Mouse (Mus musculus) thymus, postnatal 36 days (tissue): ENCODE results near the gene Usp35.

Experiments used
- DNase-seq, 2 experiments: peaks; one replicate each; pipeline ENCODE4 v3.0.0; 2022; ENCODE audit warnings: mixed read lengths in 2 of 2

Usp35 gene

DNA sequence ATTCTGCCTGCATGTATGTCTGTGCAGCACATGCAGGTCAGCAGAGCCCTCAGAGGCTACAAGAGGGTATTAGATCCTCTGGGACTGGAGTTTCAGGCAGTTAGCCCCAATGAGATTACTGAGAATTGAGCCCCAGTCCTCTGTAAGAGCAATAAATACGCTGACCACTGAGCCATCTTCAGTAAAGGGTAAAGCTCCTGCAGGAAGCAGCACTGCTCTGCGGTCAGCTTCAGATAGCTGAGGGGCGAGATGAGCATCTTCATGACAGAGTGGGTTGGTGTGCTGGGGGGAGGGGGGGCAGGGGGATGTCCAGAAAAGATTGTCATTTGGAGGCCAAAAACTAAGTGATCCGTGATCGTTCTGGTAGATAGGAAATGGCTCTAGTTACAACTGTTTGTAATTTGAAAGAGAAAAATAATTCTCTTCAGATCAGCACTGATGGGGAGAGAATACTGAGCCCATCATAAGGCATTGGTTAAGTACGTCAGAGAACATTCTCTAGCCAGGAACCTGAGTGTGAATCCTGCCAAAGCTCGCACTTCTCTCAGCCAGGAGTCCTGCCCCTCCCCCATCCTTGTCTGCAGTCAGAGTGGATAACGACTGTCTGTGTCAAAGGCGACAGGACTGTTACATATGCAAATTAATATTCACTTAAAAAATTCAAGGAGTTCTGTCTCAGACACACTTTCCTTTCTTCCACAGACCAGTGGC, 14.4 kb upstream of the Usp35 start:
- DNase-seq, result no peak

DNA sequence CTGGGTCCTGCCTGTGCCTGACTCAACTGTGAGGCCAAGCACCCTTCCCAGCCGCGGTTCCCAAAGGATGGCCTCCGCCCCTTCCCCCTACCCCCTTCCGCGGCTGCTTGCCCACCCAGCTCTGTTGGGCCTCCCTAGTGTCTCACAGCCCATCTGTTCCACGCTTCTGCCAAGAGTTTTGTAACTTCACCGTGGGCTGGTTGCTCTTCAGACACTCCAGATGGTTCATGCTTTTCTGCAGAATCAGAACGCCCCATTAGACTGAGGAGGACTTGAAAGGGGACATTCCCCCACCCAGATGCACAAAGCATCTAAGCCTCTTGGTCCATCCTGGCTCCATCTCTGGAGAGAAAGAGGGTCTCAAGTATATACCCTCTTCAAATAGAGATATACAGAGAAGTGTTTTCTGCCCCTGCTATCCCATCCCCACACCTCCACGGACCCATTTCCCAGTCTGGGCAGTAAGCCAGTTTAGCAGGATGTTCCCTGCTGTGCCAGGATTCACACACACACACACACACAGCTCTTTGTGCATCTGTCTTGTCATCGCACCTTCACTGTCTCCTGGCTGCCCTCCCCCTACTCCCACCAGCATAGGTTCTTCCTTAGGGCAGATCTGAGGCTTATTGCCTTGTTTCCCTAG, 13.5 kb upstream of the Usp35 start:
- DNase-seq, result no peak

DNA sequence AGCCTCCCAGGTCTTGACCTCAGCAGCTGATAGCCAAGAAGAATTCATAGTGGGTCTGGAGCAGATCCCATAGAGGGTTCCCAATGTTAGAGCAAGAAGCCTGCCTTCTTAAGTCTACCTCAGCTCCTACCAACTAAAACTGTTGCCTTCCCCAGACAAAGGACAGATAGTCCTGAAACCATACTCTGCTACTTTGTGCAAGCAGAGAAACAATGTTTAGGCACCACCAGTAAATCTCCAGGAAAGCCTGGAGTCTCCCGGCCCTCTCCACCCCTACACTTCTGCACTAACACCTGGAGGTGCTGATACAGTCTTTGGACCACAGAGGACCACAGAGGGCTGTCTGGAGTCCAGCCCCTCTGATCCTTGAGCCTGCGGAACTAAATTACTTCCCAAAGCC, 12.8 kb upstream of the Usp35 start:
- no peak for DNase-seq

DNA sequence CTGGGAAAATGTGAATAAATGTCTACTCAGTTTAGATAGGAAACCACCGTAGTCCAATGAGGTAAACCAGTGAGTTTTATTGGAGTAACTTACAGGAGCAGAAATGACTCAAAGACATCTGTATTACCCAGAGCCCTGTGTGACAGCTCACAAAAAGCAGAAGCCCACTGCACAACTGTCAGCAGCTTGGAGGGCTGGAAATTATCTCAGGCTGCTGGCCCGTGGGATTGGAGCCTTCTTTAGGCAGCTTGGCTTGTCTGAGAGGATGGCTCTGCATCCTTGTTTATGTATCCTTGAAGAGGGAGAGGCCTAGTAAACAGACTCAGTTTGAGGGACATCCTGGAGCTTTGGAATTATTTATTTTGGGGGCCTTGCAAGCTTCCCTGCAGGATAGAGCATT, 11.1 kb upstream of the Usp35 start:
- DNase-seq, result no peak

DNA sequence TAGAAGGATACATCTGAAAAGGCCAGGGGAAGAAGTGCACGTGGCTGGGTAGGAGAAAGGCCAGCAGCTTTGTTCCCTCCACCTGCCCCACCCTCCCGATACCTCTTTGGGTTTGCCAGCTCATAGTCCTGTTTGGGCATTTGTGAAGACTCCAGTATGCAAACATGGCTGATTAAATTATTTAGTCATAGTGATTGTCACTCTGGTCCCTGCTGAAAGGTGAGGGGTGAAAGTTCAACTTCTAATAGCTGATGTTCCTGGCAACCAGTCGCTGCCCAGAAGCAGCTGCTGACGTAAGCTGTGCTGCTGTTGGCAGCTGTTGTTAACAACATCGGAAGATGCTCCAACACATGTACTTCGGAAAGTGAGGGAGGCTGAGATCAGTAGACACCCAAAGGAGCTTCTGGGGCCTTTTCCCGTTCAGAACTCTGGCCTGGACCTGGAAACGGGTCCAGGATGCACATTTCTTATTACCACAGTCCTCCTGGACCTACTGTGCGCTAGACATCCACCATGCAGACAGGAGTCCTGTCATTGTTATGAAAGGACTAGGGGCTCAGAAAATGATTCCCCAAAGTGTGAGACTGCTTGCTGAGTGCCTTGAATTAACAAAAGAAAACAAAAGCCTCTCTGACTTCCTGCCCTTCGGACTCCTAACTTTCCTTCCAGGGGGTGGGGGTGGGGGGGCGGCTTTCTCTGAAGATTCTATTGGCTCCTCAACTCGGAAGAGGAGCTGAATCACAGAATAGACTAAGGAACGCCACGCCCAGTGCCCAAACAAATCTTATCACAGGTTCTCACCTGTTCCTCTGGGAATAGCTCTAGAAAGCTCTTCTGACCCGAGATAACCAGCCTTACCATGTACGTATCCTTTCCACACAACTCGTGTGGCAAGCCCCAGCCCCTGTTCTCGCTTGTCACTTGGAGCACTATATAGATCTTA, 9.4 kb upstream of the Usp35 start:
- no peak for DNase-seq

DNA sequence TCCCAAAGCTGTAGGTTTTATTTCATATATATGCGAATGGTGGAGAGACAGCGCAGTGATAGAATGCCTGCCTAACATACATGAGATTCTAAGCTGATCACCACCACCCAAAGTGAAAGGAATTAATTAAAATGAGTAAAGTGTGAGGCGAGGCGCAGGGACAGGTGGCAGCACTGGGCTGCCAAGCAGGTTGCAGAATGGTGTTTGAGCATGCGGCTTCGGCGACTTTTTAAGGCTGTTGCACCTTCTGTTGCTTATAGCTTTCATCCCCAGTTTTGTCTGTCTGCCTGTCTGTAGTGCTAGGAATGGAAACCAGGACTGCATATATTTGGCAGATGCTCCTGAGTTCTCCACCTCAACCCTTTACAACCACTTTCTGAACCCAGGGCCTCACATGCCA, 7.8 kb upstream of the Usp35 start:
- no peak for DNase-seq

DNA sequence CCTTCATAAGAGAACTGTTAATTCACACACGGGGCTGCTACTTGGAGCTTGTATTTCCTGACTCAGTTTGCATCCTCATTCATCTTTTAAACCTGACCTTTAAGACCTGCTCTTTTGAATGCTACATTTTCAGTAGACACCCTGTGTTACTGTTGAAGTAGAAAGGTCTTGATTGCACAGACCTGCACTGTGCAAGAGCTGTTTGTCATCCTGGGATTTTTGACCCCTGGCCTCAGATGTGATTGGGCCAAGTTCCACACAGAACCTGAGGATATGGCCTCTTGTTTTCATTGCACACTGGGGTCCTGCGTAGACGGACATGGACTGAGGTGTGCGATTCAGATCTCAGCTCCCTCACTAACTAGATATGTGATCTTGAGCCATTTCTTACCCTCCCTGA, 6.8 kb upstream of the Usp35 start:
- no peak for DNase-seq

DNA sequence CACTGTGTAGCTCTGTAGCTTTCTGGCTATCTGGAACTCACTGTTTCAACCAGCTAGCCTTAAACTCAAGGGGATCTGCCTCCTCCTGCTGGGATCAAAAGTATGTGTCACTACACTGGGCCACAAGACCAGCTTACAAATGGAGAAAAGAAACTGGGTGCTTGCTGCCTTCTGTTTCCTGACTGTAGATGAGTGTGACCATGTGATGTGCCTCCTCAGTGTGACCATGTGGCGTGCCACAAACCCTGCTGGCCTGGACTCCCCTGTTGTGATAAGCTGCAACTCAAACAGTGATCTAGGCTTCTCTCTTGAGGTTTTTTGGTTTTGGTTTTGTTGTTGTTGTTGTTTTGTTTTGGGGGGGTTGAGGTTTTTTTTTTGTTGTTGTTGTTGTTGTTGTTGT, 4.9 kb upstream of the Usp35 start:
- no peak for DNase-seq

DNA sequence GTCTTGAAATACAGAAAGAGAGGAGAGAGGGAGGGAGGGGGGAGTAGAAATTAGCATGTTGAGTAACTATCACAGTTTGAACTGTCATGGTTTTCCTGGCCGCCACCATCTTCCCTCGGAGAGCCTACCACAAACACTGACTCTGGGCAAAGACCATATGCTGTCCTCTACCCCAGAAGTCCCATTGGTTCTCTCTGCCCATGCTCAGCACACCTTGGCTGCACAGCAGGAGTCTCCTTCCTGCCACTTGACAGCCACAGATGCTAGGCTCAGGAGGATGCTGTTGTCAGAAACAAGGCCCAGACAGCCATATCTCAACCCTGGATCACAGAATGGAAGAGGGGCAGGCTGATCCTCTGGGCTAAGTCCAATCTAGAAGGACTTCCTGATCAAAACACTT, 2.6 kb upstream of the Usp35 start:
- no peak for DNase-seq

DNA sequence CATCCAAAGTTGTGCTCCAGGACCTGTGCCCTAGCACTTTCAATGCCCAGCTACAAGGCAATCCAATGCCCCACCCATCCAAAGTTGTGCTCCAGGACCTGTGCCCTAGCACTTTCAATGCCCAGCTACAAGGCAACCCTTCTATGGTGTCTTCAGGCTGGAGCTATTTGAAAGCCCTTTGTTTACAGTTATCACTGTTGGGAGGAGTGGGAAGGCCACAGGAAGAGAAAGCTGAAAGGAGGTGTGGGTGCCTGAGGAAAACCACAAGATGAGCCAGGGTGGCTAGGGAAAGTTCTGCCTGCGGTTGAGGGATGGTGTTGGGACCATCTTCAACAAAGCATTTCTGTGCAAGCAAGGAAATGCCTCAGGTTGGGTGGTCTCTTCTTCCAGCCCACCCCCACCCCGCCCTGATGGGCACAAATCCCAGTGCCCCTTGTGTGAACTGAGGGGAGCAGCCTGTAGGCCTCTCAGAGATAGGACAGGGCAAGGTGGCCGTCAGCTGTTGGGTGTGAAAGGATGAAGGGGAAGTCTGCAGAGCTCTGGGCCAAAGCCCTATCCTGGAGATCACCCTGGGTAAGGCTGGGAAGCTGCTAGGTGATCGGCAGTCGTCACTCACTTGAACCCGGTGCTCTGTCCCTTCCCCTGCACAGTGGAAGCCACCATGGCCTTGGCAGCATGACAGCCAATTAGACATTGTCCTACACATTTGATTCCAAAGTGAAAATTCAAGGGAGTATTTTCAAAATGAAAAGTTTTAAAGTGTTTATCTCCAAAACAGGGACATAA, 1.5 kb upstream of the Usp35 start:
- DNase-seq, result no peak

DNA sequence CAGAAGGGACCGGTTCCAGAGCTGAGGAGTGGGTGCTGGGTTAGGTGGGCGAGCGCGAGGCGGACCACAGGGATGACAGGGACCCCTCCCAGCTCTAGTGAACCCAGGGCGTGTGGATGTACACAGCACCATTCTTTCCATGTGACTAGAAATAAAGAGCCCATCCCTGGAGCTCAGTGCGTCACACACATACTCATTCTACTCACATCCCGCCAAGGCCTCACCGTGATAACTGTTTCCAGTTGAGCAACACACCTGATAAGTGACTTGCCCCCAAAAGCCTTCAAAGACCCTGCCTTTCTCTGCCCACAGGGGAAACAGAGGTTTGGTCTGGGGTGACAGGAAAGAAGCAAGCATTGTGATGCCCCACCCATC, 834 bp upstream of the Usp35 start:
- peak in 1 of 2 experiments; percentile 27 for DNase-seq

DNA sequence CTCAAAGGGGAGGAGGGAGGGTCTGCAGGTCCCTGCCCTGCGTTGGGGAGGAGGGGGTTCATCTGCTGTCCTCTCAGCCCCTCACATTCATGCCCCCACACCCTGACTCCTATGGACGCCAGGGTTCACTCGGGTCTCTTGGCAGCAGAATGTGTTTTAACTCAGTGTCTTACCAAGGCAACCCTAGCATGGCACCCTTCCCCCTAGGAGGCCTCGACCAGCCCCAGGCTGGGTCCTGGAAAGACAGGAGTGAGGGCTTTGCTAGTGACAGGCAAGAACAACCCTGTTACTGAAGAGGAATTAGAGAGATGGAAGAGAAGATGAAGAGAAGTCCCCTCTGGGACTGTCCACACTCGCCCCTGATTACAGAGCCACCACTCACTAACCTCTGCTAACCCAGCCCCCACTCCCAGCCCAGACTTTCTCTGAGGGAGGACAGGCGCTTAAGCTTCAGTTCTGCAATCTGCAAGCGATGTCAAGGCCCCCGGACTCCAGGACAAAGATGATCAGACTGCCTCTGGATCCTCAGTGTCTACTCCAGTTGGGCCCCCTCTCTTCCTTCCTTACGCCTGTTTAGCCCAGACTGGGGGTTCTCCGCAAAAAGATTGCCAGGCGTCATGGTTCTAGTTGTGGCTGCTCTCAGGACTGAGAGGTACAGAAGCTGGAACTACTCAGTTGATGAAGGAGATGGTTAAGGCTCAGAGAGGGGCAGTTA, 732 bp downstream of the Usp35 start:
- peak in 1 of 2 experiments; percentile 20 for DNase-seq

DNA sequence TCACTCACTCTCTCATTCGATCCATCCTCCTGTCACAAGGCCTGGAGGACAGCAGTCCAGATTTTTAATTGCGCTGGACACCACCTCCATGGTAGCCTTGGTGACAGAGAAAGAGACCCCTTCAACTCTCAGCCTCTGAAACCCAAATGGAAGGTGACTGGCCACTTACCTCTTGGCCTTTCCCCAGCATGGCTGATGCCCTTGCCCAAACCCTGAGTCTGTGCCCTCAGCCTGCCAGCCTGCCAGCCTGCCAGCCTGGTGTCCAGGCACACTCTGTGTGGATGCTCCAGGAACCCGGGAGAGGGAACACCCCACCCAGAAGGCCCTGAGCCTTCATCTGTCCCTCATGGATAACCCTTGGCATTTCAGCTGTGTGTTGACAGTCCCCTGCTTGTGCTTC, 2.1 kb downstream of the Usp35 start:
- no peak for DNase-seq

DNA sequence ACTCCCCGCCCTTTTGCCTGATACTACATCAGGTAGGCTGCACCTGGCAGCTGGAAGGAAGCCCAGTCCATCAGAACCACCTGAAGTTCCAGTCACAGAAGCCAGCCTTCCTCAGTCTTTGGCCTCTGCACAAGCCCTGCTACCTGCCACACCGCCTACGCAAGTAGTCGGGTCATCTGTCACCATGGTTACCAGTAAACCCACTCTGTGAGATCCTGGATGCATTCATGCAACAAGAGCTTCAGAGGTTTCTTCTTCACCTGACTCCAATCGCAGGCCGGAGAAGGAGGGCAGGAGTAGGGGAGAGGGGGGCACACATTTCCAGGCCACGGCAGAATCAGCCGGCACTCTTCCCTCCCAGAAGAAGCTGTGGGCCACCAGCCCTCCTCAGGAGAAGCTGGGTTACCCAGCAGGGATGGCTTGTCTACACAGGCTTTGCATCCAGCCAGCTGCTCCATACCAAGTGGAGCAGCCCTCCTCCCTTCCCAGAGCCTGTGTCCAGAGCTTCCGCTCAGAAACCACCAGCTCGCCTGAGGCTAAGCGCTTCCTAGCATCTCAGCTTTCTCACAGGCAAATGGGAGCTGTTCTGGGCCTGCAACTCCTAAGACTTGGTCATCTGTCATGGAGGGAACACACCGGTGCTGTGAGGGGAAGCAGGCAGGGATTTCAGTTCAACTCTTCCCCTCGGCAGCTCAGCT, 2.8 kb downstream of the Usp35 start:
- no peak for DNase-seq

DNA sequence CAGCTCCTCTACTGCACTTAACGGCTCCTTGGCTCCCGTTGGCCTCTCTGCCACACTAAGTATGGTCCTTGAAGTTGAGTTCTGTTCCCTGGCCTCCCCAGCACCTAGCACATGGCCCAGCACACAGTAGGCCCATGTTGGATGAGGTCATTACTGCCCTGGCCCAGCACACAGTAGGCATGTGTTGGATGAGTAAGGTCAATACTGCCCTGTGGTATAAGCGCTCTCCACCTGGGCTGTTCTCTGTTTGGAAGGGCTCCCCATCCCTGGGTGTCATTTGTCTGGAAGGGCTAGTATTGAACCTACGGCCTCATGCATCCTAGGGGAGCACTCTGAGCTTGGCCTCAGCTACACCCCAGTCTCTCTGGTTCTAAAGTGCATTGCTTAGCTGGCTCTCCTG, 4.4 kb downstream of the Usp35 start:
- no peak for DNase-seq

DNA sequence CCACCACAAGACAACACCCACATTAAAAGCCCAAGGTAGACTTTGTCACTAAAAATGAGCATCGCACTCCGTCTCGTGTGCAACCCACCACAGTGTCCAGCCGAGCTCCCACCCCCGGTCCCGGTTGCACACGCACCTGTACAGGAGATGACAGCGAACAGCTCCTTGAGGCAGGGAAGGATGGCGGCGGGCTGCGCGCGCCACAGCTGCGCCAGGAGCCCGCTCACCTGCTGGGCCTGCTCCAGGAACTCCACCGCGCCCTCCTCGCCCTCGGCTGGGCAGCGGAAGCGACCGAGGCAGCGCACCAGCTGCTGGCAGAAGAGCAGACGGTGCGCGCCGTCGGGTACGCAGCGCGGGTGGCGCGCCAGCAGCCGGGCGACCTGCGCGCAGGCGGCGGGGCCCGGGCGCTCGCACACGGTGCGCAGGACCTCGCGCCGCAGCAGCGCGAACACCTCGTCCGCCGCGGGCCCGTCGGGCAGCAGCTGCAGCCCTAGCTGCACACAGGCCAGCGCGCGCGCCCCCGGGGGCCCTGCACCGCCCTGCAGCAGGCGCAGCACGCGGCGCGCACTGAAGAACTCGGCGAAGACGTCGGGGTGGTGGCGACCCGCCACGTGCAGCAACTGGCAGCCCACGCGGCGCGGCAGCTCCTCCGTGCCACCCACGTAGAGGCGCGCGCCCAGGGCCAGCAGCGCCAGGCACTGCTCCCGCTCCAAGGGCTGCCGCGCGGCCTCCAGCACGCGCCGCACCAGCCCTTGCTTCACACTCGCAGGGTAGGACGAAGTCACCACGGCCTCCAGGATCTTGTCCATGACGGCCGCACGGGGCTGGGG, 6.4 kb downstream of the Usp35 start:
- DNase-seq, result no peak

DNA sequence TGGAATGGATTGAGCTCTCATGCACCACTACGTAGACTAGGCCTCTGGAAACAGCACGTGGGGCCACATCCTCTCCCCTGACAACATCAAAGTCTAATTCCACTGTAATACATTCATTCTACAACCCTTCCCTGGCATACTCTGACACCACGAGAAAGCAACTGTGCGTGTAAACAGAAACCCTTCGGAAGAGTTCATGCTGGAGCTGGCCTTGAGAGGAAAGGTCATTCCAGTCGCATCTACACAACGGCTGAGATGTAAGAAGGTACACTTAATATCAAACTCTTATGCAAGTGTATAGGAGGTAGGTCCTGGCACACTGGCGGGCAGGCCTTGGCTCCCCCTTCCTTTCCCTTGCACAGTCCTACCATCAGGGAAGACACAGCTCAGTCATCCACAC, 7.5 kb downstream of the Usp35 start:
- DNase-seq, result no peak

DNA sequence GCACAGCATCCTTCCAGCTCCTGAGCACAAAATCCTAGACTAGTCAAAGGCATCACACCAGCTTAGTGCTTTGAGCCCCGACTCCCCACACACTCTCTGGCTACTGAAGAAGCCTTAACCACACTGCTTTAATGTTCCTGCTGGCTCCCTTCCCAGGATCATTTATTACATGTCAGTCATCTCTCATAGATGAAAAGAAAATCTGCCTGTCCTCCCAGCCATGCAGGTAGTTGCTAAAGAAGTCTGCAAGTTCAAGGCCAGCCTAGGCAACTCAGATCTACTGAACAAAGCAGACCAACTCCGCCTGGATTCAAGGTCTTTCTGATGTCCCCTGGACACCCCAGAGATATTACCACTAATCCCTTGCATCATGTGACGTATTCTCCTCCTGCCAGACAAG, 14.1 kb downstream of the Usp35 start:
- DNase-seq, result no peak

DNA sequence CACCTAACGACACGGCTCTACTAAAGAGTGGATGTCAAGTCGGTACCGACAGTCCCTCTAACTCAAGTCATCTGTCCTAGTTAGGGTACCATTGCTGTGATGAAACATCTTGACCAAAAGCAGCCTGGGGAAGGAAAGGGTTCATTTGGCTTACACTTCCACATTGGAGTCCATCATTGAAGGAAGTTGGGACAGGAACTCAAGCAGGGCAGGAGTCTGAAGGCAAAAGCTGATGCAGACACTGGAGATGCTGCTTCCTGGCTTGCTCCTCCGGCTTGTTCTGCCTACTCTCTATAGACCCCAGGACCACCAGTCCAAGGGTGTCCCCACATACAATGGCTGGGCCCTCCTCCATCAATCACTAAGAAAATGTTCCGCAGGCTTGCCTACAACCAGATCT, 16.2 kb downstream of the Usp35 start:
- DNase-seq, result no peak

DNA sequence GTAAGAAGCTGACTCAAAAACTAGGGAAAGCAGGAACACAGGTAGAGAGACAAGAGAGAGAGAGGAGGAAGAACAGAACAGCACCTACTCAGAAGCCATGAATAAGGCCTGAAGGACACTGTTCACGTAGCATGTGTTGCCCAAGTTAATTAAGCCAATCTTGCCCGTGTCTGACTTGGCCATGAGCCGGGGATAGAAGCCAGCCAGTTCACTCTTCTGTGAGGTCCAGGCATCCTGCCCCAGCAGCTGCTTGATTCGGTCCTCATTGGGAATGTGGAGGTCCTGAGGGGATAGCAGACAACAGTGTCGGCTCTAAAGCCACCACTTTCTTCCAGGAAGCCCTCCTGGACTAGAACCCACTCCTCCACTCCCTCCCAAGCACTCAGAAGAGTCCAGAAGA, 17.2 kb downstream of the Usp35 start:
- no peak for DNase-seq
